Mouse (Mus musculus): ENCODE data around the gene Pigr. TPM values are rescaled to one million over a fixed set of nuclear protein-coding genes. Genes with fewer than 3 reads are reported as not detected.

Pigr gene
- polyA plus RNA-seq, 1 experiment, result not detected

- no peak for TF ChIP-seq GATA1 (IDR thresholded peaks at IDR 0.05; ENCODE audit: low read length)
Observed at GRCm38 (mm10) chr1:130819737-130820136, 6.7 kb upstream of the Pigr start.

DNA sequence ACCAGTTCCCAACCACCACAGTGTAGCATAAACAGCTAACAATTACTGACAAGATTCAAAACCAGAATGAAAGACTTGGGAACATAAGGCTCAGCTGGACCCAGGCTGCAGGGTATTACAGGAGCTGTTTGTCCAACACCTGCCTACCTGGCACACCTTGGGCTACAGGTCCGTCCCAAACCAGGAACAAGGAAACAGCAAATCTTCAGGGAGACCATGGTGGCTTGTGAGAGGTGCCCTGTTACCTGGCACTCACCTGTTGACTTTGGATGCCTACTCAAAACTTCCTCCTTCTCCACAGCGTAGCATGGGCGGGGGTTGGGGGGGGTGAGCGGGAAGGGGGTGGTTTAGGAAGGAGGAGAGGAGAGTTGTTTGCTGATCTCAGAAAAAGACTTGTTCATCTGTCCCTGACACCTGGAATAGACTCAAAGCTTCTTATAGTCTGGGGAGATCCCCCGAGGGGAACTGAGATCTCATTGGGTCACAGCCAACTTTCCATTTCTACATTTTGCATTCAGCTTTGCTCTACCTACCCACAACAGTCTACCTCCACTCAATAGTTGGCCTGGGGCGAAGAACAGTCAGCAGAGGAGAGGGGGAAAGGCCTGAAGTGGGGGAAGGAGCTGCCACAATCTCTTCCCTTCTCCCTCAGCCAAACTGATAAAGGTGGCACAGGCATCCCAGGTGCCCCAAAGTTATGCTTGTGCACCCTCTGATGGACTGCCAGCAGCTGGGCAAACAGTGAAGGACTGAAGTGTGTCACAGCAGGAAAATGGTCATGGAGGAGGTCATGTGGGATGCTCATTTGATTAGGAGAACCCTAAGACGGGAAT is 6.0 kb upstream of the Pigr start:
- TF ChIP-seq GATA1 (IDR thresholded peaks at IDR 0.05; ENCODE audit: low read length), result no peak

DNA sequence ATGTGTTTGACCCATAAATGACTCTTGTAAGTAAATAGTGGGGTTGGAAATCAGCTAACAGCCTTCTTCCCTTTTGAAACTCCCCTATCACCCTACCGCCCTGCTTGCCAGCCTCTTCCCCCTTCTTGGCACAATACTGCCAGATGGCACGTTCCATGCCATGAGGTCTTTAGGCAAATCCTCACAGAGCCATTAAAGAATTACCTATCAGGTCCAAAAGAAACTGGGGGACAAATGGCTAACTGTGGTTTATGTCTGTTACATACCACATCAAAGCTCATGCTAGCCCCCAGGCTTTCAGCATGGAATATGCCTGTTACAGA is 5.4 kb upstream of the Pigr start:
- no peak for TF ChIP-seq GATA1 (IDR thresholded peaks at IDR 0.05; ENCODE audit: low read length)

DNA sequence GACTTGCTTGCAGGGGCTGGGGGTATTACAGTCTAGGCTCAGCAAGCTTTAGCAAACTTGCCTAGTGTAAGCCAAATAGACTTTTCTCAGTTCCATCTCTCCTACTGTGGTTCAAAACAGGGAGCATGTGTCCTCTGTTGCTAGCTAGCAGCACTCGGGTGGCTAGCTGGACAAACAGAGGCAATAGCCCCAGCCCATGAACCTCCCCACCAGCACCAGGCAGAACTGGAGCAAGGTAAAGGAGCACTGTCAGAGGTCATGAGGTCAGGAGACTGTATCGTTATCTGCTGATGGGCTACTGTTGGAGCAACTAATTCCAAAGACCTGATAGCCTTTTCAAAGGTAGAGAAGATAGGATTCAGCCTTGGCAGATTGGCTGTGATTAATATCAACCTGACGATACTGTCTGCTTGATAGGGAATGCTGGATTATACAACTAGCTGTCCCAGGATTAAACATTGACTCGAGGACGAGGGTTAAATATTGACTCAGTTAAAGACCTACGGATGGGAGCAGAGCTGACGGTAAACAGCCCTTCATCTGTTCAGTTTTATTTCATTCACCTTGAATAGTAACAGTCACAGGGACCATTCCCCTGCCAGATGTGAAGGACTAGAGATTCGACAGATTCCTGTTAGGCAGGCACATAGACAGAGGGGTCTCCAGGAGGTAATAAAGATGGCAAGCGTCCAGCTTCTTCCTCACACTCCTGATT is 4.4 kb upstream of the Pigr start:
- no peak for TF ChIP-seq GATA1 (IDR thresholded peaks at IDR 0.05; ENCODE audit: low read length)

GRCm38 (mm10) chr1:130828656-130829055 is 2.2 kb downstream of the Pigr start:
- TF ChIP-seq GATA1 (IDR thresholded peaks at IDR 0.05; ENCODE audit: low read length), result no peak

GRCm38 (mm10) chr1:130829906-130830830 is 3.7 kb downstream of the Pigr start:
- no peak for TF ChIP-seq GATA1 (IDR thresholded peaks at IDR 0.05; ENCODE audit: low read length)

GRCm38 (mm10) chr1:130832230-130833149 is 6.0 kb downstream of the Pigr start:
- TF ChIP-seq GATA1 (IDR thresholded peaks at IDR 0.05; ENCODE audit: low read length), result no peak

GRCm38 (mm10) chr1:130835161-130835936 is 8.9 kb downstream of the Pigr start:
- no peak for TF ChIP-seq GATA1 (IDR thresholded peaks at IDR 0.05; ENCODE audit: low read length)

DNA sequence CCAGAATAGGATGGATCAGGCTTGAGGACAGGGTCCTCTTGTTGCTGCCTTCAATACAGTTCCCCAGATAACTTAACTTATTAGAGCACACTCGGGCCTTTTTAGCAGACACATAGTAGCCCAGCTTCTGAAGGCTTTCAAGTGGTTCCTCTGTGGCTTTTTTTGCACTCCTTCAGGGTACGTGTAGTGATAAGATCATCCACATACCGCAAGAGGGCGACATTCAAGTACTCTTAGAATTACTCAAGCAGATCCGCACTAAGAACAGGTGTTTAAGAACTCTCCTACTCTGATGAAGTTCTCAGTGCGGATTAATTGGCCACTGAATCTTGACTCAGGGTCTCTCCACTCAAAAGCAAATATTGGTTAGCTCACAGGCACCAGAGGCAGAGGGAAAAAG is 11.8 kb downstream of the Pigr start:
- no peak for TF ChIP-seq GATA1 (IDR thresholded peaks at IDR 0.05; ENCODE audit: low read length)

- TF ChIP-seq GATA1 (IDR thresholded peaks at IDR 0.05; ENCODE audit: low read length), result no peak
Observed at GRCm38 (mm10) chr1:130840599-130841379, 14.3 kb downstream of the Pigr start.

DNA sequence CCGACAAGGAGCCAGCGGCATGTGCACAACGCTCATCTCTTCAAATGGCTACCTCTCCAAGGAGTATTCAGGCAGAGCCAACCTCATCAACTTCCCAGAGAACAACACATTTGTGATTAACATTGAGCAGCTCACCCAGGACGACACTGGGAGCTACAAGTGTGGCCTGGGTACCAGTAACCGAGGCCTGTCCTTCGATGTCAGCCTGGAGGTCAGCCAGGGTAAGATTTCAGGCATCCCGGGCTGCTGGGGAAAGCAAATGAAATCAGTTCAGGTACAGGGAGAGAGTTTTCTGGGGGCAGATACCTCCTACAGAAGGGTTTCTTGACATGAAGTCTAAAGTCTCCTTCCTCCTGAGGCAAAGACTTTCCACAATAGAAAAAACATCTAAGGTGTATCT is 15.1 kb downstream of the Pigr start:
- no peak for TF ChIP-seq GATA1 (IDR thresholded peaks at IDR 0.05; ENCODE audit: low read length)

DNA sequence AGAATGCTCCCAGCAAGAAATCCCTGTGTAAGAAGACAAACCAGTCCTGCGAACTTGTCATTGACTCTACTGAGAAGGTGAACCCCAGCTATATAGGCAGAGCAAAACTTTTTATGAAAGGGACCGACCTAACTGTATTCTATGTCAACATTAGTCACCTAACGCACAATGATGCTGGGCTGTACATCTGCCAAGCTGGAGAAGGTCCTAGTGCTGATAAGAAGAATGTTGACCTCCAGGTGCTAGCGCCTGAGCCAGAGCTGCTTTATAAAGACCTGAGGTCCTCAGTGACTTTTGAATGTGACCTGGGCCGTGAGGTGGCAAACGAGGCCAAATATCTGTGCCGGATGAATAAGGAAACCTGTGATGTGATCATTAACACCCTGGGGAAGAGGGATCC is 18.0 kb downstream of the Pigr start:
- TF ChIP-seq GATA1 (IDR thresholded peaks at IDR 0.05; ENCODE audit: low read length), result no peak

DNA sequence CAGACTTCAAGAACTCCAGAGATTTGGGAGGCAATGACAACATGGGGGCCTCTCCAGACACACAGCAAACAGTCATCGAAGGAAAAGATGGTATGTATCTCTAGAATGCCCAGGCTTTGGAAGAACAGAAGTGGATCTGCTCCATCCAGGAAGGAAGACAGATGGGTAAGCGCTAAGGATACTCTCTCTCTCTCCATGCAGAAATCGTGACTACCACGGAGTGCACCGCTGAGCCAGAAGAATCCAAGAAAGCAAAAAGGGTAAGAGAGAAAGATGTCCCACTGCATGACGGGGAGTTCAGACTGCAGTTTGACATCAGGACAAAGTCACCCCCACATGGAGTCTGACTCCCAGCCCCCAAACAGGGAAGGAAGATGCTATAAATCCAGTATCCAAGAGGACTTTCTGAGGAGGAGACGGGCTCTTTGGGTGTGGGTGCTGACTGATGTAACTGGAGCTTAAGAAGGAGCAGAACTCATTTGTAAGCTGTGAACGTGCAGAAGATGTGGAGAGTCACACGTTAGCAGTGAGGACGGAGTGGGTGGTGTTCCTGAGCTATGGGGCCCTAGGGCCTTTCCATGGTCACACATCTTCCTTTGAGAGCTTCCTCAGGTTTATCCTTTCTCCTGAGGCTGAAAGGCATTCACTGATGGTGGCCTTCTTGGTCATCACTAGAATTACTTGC is 23.2 kb downstream of the Pigr start:
- no peak for TF ChIP-seq GATA1 (IDR thresholded peaks at IDR 0.05; ENCODE audit: low read length)
